Mouse (Mus musculus) heart, embryonic 14.5 days (tissue): ENCODE results near the gene Pltp. TPM values are rescaled to one million over a fixed set of nuclear protein-coding genes. Genes with fewer than 3 reads are reported as not detected.

Source experiments
- ATAC-seq: fragments of 200-750 bp; cut with Nextera tagmentation; 2 replicates; pipeline ENCODE4 v1.8.0; 2017; ENCODE audit warnings: low read depth, moderate TSS enrichment; ENCODE audit not compliant: insufficient number of reproducible peaks, insufficient read depth, low FRiP score
- H3K27ac ChIP-seq, 2 experiments: fragments of 200-500 bp in 1 of 2; fragments of 300-500 bp in 1 of 2; sonication (generic) in 1 of 2; replicated peaks in 1 of 2; 2 replicates each; pipeline ENCODE4 v1.5.1; 2012 to 2014; ENCODE audit warnings: low read depth in 2 of 2, low read length in 2 of 2, control low read depth in 1 of 2, mild to moderate bottlenecking in 1 of 2, mixed read lengths in 1 of 2; ENCODE audit not compliant: control insufficient read depth in 1 of 2, insufficient read depth in 1 of 2
- H3K27me3 ChIP-seq: fragments of 300-500 bp; sonication (generic); 2 replicates; pipeline ENCODE4 v1.6.1; 2014; ENCODE audit warnings: mild to moderate bottlenecking, low read length, control low read depth; ENCODE audit not compliant: control insufficient read depth, insufficient read depth
- H3K36me3 ChIP-seq: fragments of 300-500 bp; sonication (generic); 2 replicates; pipeline ENCODE4 v1.6.1; 2014; ENCODE audit warnings: mild to moderate bottlenecking, control low read depth, low read length, mixed read lengths; ENCODE audit not compliant: control insufficient read depth, insufficient read depth
- H3K4me1 ChIP-seq, 2 experiments: fragments of 200-500 bp in 1 of 2; fragments of 300-500 bp in 1 of 2; sonication (generic) in 1 of 2; 2 replicates each; pipeline ENCODE4 v1.6.1; 2012 to 2014; ENCODE audit warnings: low read length in 2 of 2, control low read depth in 1 of 2, mixed read lengths in 1 of 2; ENCODE audit not compliant: control insufficient read depth in 2 of 2, insufficient read depth in 2 of 2
- H3K4me2 ChIP-seq: fragments of 300-500 bp; sonication (generic); 2 replicates; pipeline ENCODE4 v1.6.1; 2014; ENCODE audit warnings: mild to moderate bottlenecking, low read length
- H3K4me3 ChIP-seq, 2 experiments: fragments of 200-500 bp in 1 of 2; fragments of 300-500 bp in 1 of 2; sonication (generic) in 1 of 2; 2 replicates each; pipeline ENCODE4 v1.5.1; 2012 to 2014; ENCODE audit warnings: low read length in 2 of 2, mild to moderate bottlenecking in 2 of 2, control low read depth in 1 of 2, low read depth in 1 of 2, moderate library complexity in 1 of 2; ENCODE audit not compliant: control insufficient read depth in 1 of 2, insufficient read depth in 1 of 2
- H3K9ac ChIP-seq: fragments of 300-500 bp; sonication (generic); 2 replicates; pipeline ENCODE4 v1.6.1; 2014; ENCODE audit warnings: mild to moderate bottlenecking, low read length
- H3K9me3 ChIP-seq: fragments of 300-500 bp; sonication (generic); 2 replicates; pipeline ENCODE4 v1.6.1; 2016; ENCODE audit warnings: low read length, control low read depth; ENCODE audit not compliant: control insufficient read depth
- WGBS: fragments of 180-500 bp; shearing (Covaris S2); extraction: QIAGEN DNeasy Blood & Tissue Kit; methylation state at CpG from one replicate; pipeline ENCODE4 v1.1.7; 2014; 5-methylcytosine and 5-hydroxymethylcytosine counted together
- polyA plus RNA-seq: library from polyadenylated mRNA; unstranded; fragments of >200 nt; fragmentation: Nextera tagmentation; extraction: Ambion mirVana; gene quantifications from 2 replicates; pipeline ENCODE4 v1.2.1, GENCODE M21; 2014

Pltp gene
- polyA plus RNA-seq, 1 experiment from 2014 or later: 10.4 TPM

GRCm38 (mm10) chr2:164889960-164890359 lies 32.4 kb upstream of the Pltp start:
- no peaks in the 10 kb centered on the region for H3K9me3 ChIP-seq
- H3K27ac ChIP-seq: no peak overlapping the region
- H3K9ac ChIP-seq: no peak overlapping the region
- peaks cover 100% of the 10 kb centered on the region for H3K36me3 ChIP-seq
- H3K27me3 ChIP-seq: no peaks in the 10 kb centered on the region
- H3K4me3 ChIP-seq: no peak overlapping the region
- H3K4me1 ChIP-seq: peaks cover 7 to 10% of the 10 kb centered on the region in 2 experiments
- ATAC-seq: no peak
- WGBS: 88% methylated on average over 2 of the region's 2 CpGs
- no peak overlapping the region for H3K4me2 ChIP-seq

- no peak overlapping the region for H3K9ac ChIP-seq
- no peak overlapping the region for H3K4me3 ChIP-seq
- no peak overlapping the region for H3K4me2 ChIP-seq
- no peak overlapping the region for H3K27ac ChIP-seq
- peak; percentile 16; the same call in 1 of the 2 replicates for ATAC-seq
- H3K4me1 ChIP-seq: peaks cover 7 to 10% of the 10 kb centered on the region in 2 experiments
- H3K27me3 ChIP-seq: no peaks in the 10 kb centered on the region
- peaks cover 99% of the 10 kb centered on the region for H3K36me3 ChIP-seq
- no peaks in the 10 kb centered on the region for H3K9me3 ChIP-seq
- 70% methylated on average over 12 of the region's 12 CpGs for WGBS
Measured at GRCm38 (mm10) chr2:164888996-164889395, 31.5 kb upstream of the Pltp start.

- no peaks in the 10 kb centered on the region for H3K9me3 ChIP-seq
- no peaks in the 10 kb centered on the region for H3K27me3 ChIP-seq
- H3K4me1 ChIP-seq: peaks cover 7 to 10% of the 10 kb centered on the region in 2 experiments
- H3K9ac ChIP-seq: no peak overlapping the region
- 90% methylated on average over 10 of the region's 10 CpGs for WGBS
- no peak overlapping the region for H3K27ac ChIP-seq
- H3K4me3 ChIP-seq: no peak overlapping the region
- H3K4me2 ChIP-seq: no peak overlapping the region
- peaks cover 91% of the 10 kb centered on the region for H3K36me3 ChIP-seq
- ATAC-seq: no peak
Measured at GRCm38 (mm10) chr2:164886617-164887016, 29.1 kb upstream of the Pltp start.

GRCm38 (mm10) chr2:164885788-164886187 lies 28.3 kb upstream of the Pltp start:
- H3K4me1 ChIP-seq: peaks cover 7 to 12% of the 10 kb centered on the region in 2 experiments
- 34% methylated on average over 7 of the region's 7 CpGs for WGBS
- peak overlapping the region in 1 of 2 experiments; percentile 35; a peak in 2 of 4 replicates for H3K27ac ChIP-seq
- peaks cover 82% of the 10 kb centered on the region for H3K36me3 ChIP-seq
- H3K4me3 ChIP-seq: no peak overlapping the region
- H3K9me3 ChIP-seq: no peaks in the 10 kb centered on the region
- peak overlapping the region; percentile 10; the same call in 1 of the 2 replicates for H3K9ac ChIP-seq
- ATAC-seq: peak; percentile 44; the same call in 1 of the 2 replicates
- H3K27me3 ChIP-seq: no peaks in the 10 kb centered on the region
- no peak overlapping the region for H3K4me2 ChIP-seq

- Histone ChIP-seq H3K9ac (no peak overlapping the region), H3K4me2 (no peak overlapping the region), H3K36me3 (peaks cover 51% of the 10 kb centered on the region), H3K27me3 (no peaks in the 10 kb centered on the region), H3K27ac (no peak overlapping the region), H3K4me1 (peaks cover 11 to 17% of the 10 kb centered on the region in 2 experiments), H3K4me3 (no peak overlapping the region), H3K9me3 (no peaks in the 10 kb centered on the region)
- 83% methylated on average over 9 of the region's 9 CpGs for WGBS
- ATAC-seq: no peak
Measured at GRCm38 (mm10) chr2:164882619-164883018, 25.1 kb upstream of the Pltp start.

GRCm38 (mm10) chr2:164879568-164880277 lies 22.2 kb upstream of the Pltp start:
- ATAC-seq: peak; percentile 88
- WGBS: under 1% methylated on average over 65 of the region's 72 CpGs
- Histone ChIP-seq H3K27me3 (no peaks in the 10 kb centered on the region), H3K4me3 (peak overlapping the region; percentile 95 to 99), H3K27ac (peak overlapping the region; percentile 100), H3K9ac (peak overlapping the region; percentile 100), H3K9me3 (no peaks in the 10 kb centered on the region), H3K4me2 (peak overlapping the region; percentile 97), H3K4me1 (peaks cover 5 to 9% of the 10 kb centered on the region in 2 experiments), H3K36me3 (peaks cover 29% of the 10 kb centered on the region)

- Histone ChIP-seq H3K9ac (peak within 1 kb of the TSS; percentile 100), H3K4me3 (peak within 1 kb of the TSS; percentile 95 to 99), H3K36me3 (peaks cover 24% of the 10 kb centered on the region), H3K4me2 (peak within 1 kb of the TSS; percentile 97), H3K4me1 (peaks cover 10 to 14% of the 10 kb centered on the region in 2 experiments), H3K9me3 (no peaks in the 10 kb centered on the region), H3K27ac (peak within 1 kb of the TSS; percentile 100), H3K27me3 (no peaks in the 10 kb centered on the region)
- peak; percentile 81 for ATAC-seq
- WGBS: 0% methylated on average over 33 of the region's 40 CpGs
Measured at GRCm38 (mm10) chr2:164879228-164879567, 21.7 kb upstream of the Pltp start, which contains the start of gene Pcif1. Pcif1 (plus strand) TSS chr2:164879304.
